Mouse (Mus musculus) activated CD4-positive, CD25-positive, alpha-beta regulatory T cell (primary cell): ENCODE data around the gene Tex11. TPM values are rescaled to one million over a fixed set of nuclear protein-coding genes. Genes with fewer than 3 reads are reported as not detected.

Source experiments
- polyA plus RNA-seq, 2 experiments: library from polyadenylated mRNA; unstranded; fragments of 100-300 nt; shearing (Covaris generic); gene quantifications; one replicate each; pipeline ENCODE4 v1.2.1; 2017

Gene Tex11
- not detected for polyA plus RNA-seq

DNA sequence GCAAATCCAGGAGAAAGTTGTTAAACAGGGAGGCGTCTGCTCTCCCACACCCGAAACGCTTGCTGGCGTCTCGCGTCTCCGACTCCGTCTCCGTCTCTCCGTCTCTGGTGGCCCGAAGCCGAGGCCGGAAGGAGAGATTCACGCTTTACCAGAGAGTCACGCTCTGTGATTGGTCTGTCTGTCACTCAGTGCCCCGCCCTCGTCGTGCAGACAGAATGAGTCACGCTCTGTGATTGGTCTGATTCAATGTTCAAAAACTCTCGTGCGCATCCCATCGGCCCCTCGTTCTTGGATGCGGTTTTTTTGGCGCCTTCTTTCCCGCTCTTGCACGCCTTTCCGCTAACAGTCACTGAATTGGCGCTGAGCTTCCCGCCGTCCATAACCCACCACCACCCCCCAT is at the start of gene Tex11:
Tex11 (minus strand) TSS at position 127 of the 400 bp plus-strand sequence.

DNA sequence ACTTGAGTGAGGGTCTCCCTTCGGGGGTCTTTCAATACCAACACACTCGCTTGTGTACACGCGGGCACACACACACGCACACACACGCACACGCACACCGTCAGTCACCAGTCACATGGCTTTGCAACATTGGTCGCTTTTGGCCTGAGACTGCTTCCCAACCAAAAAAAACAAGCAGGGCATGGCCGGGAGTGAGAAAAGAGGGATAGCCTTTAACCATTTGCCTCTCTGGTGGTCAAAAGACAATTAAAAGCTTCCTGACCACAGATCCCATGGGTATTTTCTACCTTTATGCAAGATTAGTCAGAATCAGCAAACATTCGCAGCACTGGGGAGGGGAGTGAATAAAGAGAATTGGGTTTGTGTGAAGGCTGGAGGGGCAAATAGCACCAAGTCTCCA is 26.5 kb upstream of the Tex11 start, which contains the start of gene Slc7a3:
Slc7a3 (minus strand) TSS at position 101 of the 400 bp plus-strand sequence.

Other genes starting within 250 kb of the Tex11 start
- gene Slc7a3, start 26.4 kb upstream of the Tex11 start, polyA plus RNA-seq: not detected
- gene Snx12, start 162.9 kb upstream of the Tex11 start, polyA plus RNA-seq: 10 to 100 TPM; 49.0 to 62.8 TPM
- gene Foxo4, start 194.9 kb upstream of the Tex11 start, polyA plus RNA-seq: 1 to 10 TPM; 2.2 TPM
- 1 to 10 TPM; 2.3 to 4.0 TPM for gene Gm614, start 204.3 kb upstream of the Tex11 start, polyA plus RNA-seq
- gene Il2rg, start 208.6 kb upstream of the Tex11 start, polyA plus RNA-seq: 1,000 to 10,000 TPM; 1,270 to 1,829 TPM
- gene Gm20489, start 209.4 kb upstream of the Tex11 start, polyA plus RNA-seq: not detected
- 10 to 100 TPM; 52.0 to 84.8 TPM for gene Med12, start 214.4 kb upstream of the Tex11 start, polyA plus RNA-seq
- gene Nlgn3, start 239.5 kb upstream of the Tex11 start, polyA plus RNA-seq: under 1 TPM in 1 of 2 experiments, not detected in 1; 0.28 TPM